ENCODE assay signal across 12 mouse cellular contexts in genomic region chr1:160025146-160025894, GRCm38 (mm10). TPM values are rescaled to one million over a fixed set of nuclear protein-coding genes. Genes with fewer than 3 reads are reported as not detected.
DNase-seq lines count a peak whose midpoint lies in the region; ATAC-seq and TF ChIP-seq lines count a peak whose summit lies in the region.
"Had no signal": no experiment of that assay in that cellular context is flagged by ENCODE, and none has a peak within 500 bp of the region (broad histone marks: within the 10 kb centered on the region; RNA-seq: fewer than 3 reads in every experiment).

No protein-coding gene starts in this region.

- no peaks in the 10 kb centered on the region for H3K27me3 ChIP-seq in liver, postnatal 0 days (ENCODE audit: insufficient read depth, low read length)
- H3K27me3 ChIP-seq in kidney, embryonic 16.5 days (ENCODE audit: insufficient read depth, low read length): no peaks in the 10 kb centered on the region
- H3K27me3 ChIP-seq in midbrain, embryonic 16.5 days (ENCODE audit: control insufficient read depth, insufficient read depth, low read depth, low read length): no peaks in the 10 kb centered on the region
- H3K27me3 ChIP-seq: heart, embryonic 15.5 days had no signal

- H3K27ac ChIP-seq in liver, postnatal 0 days (ENCODE audit: low read depth): peak overlapping the region; percentile 68
- H3K27ac ChIP-seq in kidney, embryonic 16.5 days (ENCODE audit: low read length): no peak overlapping the region
- H3K27ac ChIP-seq in midbrain, embryonic 16.5 days (ENCODE audit: low read length): no peak overlapping the region
- H3K27ac ChIP-seq: heart, embryonic 15.5 days; midbrain, embryonic 10.5 days had no signal

- H3K4me2 ChIP-seq in liver, postnatal 0 days (ENCODE audit: low read depth, low read length): peak overlapping the region; percentile 59
- no peak overlapping the region for H3K4me2 ChIP-seq in kidney, embryonic 16.5 days (replicated peaks; ENCODE audit: low read depth, low read length)
- H3K4me2 ChIP-seq in midbrain, embryonic 16.5 days (ENCODE audit: low read length): no peak overlapping the region
- H3K4me2 ChIP-seq: heart, embryonic 15.5 days had no signal

- ATAC-seq in erythroblast, adult 5-6 weeks (replicated peaks; ENCODE audit: low FRiP score, poor library complexity, severe bottlenecking): peak; percentile 88
- ATAC-seq in liver, postnatal 0 days: peak; percentile 80
- no peak for ATAC-seq in kidney, embryonic 16.5 days (ENCODE audit: low FRiP score, low TSS enrichment)
- no peak for ATAC-seq in midbrain, embryonic 16.5 days

- peak overlapping the region; percentile 19 for H3K4me3 ChIP-seq in liver, postnatal 0 days (ENCODE audit: low read depth, low read length)
- H3K4me3 ChIP-seq in kidney, embryonic 16.5 days (ENCODE audit: low read length): no peak overlapping the region
- H3K4me3 ChIP-seq in midbrain, embryonic 16.5 days (ENCODE audit: low read depth, low read length): no peak overlapping the region
- H3K4me3 ChIP-seq: heart, embryonic 15.5 days; midbrain, embryonic 10.5 days had no signal

- H3K36me3 ChIP-seq in liver, postnatal 0 days (replicated peaks; ENCODE audit: insufficient read depth, low read length): no peaks in the 10 kb centered on the region
- no peaks in the 10 kb centered on the region for H3K36me3 ChIP-seq in kidney, embryonic 16.5 days (ENCODE audit: insufficient read depth, low read length)
- no peaks in the 10 kb centered on the region for H3K36me3 ChIP-seq in midbrain, embryonic 16.5 days (ENCODE audit: control insufficient read depth, insufficient read depth, low read length)
- H3K36me3 ChIP-seq: heart, embryonic 15.5 days; midbrain, embryonic 10.5 days had no signal

- H3K9ac ChIP-seq in liver, postnatal 0 days (replicated peaks): no peak overlapping the region
- H3K9ac ChIP-seq in kidney, embryonic 16.5 days (replicated peaks; ENCODE audit: low read length): no peak overlapping the region
- no peak overlapping the region for H3K9ac ChIP-seq in midbrain, embryonic 16.5 days (ENCODE audit: low read depth, low read length)
- H3K9ac ChIP-seq: heart, embryonic 15.5 days had no signal

- H3K9me3 ChIP-seq in liver, postnatal 0 days (ENCODE audit: low read length): no peaks in the 10 kb centered on the region
- H3K9me3 ChIP-seq in kidney, embryonic 16.5 days (ENCODE audit: low read length): peaks cover 4% of the 10 kb centered on the region
- no peaks in the 10 kb centered on the region for H3K9me3 ChIP-seq in midbrain, embryonic 16.5 days (replicated peaks; ENCODE audit: control insufficient read depth, low read length, poor library complexity, severe bottlenecking)
- H3K9me3 ChIP-seq: heart, embryonic 15.5 days; midbrain, embryonic 10.5 days had no signal

- WGBS in liver, postnatal 0 days (ENCODE audit: insufficient replicate concordance): 36% methylated on average over 11 of the region's 11 CpGs
- 68% methylated on average over 11 of the region's 11 CpGs for WGBS in kidney, embryonic 16.5 days
- WGBS in midbrain, embryonic 16.5 days: 85% methylated on average over 11 of the region's 11 CpGs

- peaks cover 18% of the 10 kb centered on the region for H3K4me1 ChIP-seq in liver, postnatal 0 days (ENCODE audit: insufficient read depth)
- no peaks in the 10 kb centered on the region for H3K4me1 ChIP-seq in kidney, embryonic 16.5 days (ENCODE audit: insufficient read depth, low read length)
- no peaks in the 10 kb centered on the region for H3K4me1 ChIP-seq in midbrain, embryonic 16.5 days (ENCODE audit: control insufficient read depth, insufficient read depth, low read length)
- H3K4me1 ChIP-seq: heart, embryonic 15.5 days had no signal

- TF ChIP-seq CTCF in liver, postnatal 0 days (IDR thresholded peaks at IDR 0.05; ENCODE audit: low read depth): peak; percentile 37

- peak; percentile 24 for DNase-seq in thymus, postnatal 0 days (ENCODE audit: low spot score)
- DNase-seq in thymus, postnatal 10 days (ENCODE audit: low spot score in 2 of 2): no peak
- peak; percentile 70 for DNase-seq in liver, postnatal 0 days
- DNase-seq in urinary bladder, postnatal 10 days (ENCODE audit: low spot score): no peak
- DNase-seq: cerebellum, adult 9-10 months; kidney, adult 8-10 months; right cerebral cortex, postnatal 4 days had no signal

- no peak for TF ChIP-seq EP300 in liver, postnatal 0 days (IDR thresholded peaks at IDR 0.05; ENCODE audit: low read depth)

RNA-seq across cellular contexts. Expression of gene 4930523C07Rik, which starts 18.9 kb away (rescaled TPM):
- 87.9 and 98.6 TPM in 2 replicates for polyA plus RNA-seq in thymus, postnatal 0 days (2015; fragmentation: Nextera tagmentation; extraction: Ambion mirVana)
- 11.7 and 14.2 TPM in 2 replicates for total RNA-seq in erythroblast, adult 5-6 weeks (2015; ENCODE audit: low replicate concordance)
- total RNA-seq in erythroblast, adult 5-6 weeks (2017; ENCODE audit: low replicate concordance): 30.2 and 31.4 TPM in 2 replicates
- 16.5 and 23.0 TPM in 2 replicates for polyA plus RNA-seq in liver, postnatal 0 days (2015; fragmentation: Nextera tagmentation; extraction: Ambion mirVana)
- polyA plus RNA-seq in kidney, embryonic 16.5 days (2015; fragmentation: Nextera tagmentation; extraction: Ambion mirVana): 22.5 and 23.2 TPM in 2 replicates
- 2.7 and 3.1 TPM in 2 replicates for polyA plus RNA-seq in midbrain, embryonic 16.5 days (2015; fragmentation: Nextera tagmentation; extraction: Ambion mirVana)

Comparison
In these comparisons a context has a peak if more than half of its experiments do, and no peak if none do; other contexts are left out.
1. DNase-seq: peak in thymus, postnatal 0 days (single experiment) and liver, postnatal 0 days (single experiment); none in thymus, postnatal 10 days (0 of 2) and urinary bladder, postnatal 10 days (single experiment).
2. ATAC-seq: peak in erythroblast, adult 5-6 weeks (single experiment) and liver, postnatal 0 days (single experiment); none in kidney, embryonic 16.5 days (single experiment) and midbrain, embryonic 16.5 days (single experiment).